Mouse (Mus musculus): ENCODE data around the gene Zfp418. TPM values are rescaled to one million over a fixed set of nuclear protein-coding genes. Genes with fewer than 3 reads are reported as not detected.
"Not testable (repeated sequence)": the region's sequence is repeated elsewhere in the genome, so short reads cannot be mapped to it uniquely, and the experiment has no call there.

Zfp418 gene
- polyA plus RNA-seq, 2 experiments: 2.1 to 3.0 TPM

DNA sequence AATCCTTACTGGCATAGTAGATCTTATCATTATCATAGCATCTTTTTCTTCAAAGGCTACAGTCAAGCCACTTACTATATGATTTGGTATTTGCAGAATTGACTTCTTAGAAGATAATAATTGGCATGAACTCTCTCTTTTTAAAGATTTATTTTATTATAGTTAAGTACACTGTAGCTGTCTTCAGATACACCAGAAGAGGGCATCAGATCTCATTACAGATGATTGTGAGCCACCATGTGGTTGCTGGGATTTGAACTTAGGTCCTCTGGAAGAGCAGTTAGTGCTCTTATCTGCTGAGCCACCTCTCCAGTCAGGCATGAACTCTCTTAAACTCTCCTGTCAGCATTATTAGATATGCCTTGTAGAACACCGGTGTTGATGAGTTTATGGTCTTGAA lies 26.9 kb upstream of the Zfp418 start:
- no peak for DNase-seq (ENCODE audit: low spot score)
- TF ChIP-seq POLR2A (IDR thresholded peaks at IDR 0.05; ENCODE audit: borderline replicate concordance, extremely low read depth, insufficient read depth, insufficient read length): no peak
- ATAC-seq (ENCODE audit: low FRiP score, low read depth): no peak
- Histone ChIP-seq H3K27ac (replicated peaks; ENCODE audit: low read depth, low read length) (no peak overlapping the region), H3K9me3 (ENCODE audit: control insufficient read depth, low read length) (no peaks in the 10 kb centered on the region), H3K4me2 (replicated peaks; ENCODE audit: low read depth, low read length, severe bottlenecking) (no peak overlapping the region), H3K4me1 (ENCODE audit: control insufficient read depth, insufficient read depth, low read length) (no peaks in the 10 kb centered on the region), H3K4me3 (replicated peaks; ENCODE audit: low read length) (no peak overlapping the region), H3K36me3 (ENCODE audit: control insufficient read depth, insufficient read depth, low read length) (no peaks in the 10 kb centered on the region), H3K9ac (ENCODE audit: low read depth, low read length, severe bottlenecking) (no peak overlapping the region), H3K27me3 (ENCODE audit: control insufficient read depth, insufficient read depth, low read length) (no peaks in the 10 kb centered on the region)
- WGBS: 89% methylated on average over 1 of the region's 1 CpGs

DNA sequence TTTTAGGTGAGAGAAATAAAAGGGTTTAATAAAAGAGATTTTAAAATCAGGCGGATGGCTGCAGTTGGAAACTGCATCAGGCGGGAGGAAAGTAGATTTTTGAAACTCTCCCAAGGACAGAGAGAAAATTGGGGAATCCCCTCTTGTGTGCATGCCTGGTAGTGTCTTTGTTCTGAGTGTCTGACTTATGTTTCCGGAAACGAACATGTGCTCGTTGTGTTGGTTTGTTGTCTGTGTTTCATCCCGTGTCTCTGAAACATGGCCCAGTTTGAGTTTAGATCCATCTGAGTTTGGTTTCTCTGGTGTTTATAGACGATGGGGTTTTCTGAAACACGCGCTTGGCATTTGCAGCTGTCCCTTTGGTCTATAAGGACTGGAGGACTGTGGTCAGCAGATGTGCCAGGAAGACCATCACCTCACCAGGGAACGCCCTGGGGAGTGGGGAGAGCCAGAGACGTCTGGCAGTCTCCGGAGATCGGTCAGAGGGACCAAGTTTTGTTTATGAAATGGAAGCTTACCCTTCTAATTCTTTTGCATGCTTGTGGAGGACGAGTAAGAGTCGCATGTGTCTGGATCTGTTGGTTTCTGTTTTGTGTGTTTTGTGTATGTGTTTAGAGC lies 25.0 kb upstream of the Zfp418 start:
- no peaks in the 10 kb centered on the region for H3K36me3 ChIP-seq (ENCODE audit: control insufficient read depth, insufficient read depth, low read length)
- H3K27me3 ChIP-seq (ENCODE audit: control insufficient read depth, insufficient read depth, low read length): no peaks in the 10 kb centered on the region
- TF ChIP-seq POLR2A (IDR thresholded peaks at IDR 0.05; ENCODE audit: borderline replicate concordance, extremely low read depth, insufficient read depth, insufficient read length): no peak
- H3K27ac ChIP-seq (replicated peaks; ENCODE audit: low read depth, low read length): no peak overlapping the region
- no peak overlapping the region for H3K9ac ChIP-seq (ENCODE audit: low read depth, low read length, severe bottlenecking)
- no peaks in the 10 kb centered on the region for H3K9me3 ChIP-seq (ENCODE audit: control insufficient read depth, low read length)
- no peaks in the 10 kb centered on the region for H3K4me1 ChIP-seq (ENCODE audit: control insufficient read depth, insufficient read depth, low read length)
- no peak overlapping the region for H3K4me3 ChIP-seq (replicated peaks; ENCODE audit: low read length)
- WGBS: 90% methylated on average over 15 of the region's 15 CpGs
- ATAC-seq (ENCODE audit: low FRiP score, low read depth) (no peak), DNase-seq (ENCODE audit: low spot score) (no peak)
- H3K4me2 ChIP-seq (replicated peaks; ENCODE audit: low read depth, low read length, severe bottlenecking): no peak overlapping the region

DNA sequence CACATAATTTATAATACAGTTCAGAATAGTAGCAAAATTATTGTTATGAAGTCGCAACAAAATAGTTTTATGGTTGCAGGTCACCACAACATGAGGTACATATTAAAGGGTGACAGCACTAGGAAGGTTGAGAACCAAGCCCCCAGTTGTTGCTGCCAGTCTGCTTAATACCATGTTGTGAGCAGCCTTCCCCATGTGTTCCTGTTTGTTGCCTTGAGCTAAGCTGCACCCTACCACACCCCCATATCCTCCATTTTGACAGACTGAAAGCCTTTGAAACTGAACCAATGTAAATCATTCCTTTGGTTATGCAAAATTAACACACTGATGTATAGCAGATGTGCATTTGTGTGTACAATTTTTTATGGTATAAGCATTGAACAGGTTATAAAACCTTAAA lies 14.8 kb downstream of the Zfp418 start:
- 60% methylated on average over 1 of the region's 1 CpGs for WGBS
- Histone ChIP-seq H3K4me3 (replicated peaks; ENCODE audit: low read length) (no peak overlapping the region), H3K36me3 (ENCODE audit: control insufficient read depth, insufficient read depth, low read length) (peaks cover 26% of the 10 kb centered on the region), H3K9me3 (ENCODE audit: control insufficient read depth, low read length) (no peaks in the 10 kb centered on the region), H3K4me1 (ENCODE audit: control insufficient read depth, insufficient read depth, low read length) (no peaks in the 10 kb centered on the region), H3K4me2 (replicated peaks; ENCODE audit: low read depth, low read length, severe bottlenecking) (no peak overlapping the region), H3K27me3 (ENCODE audit: control insufficient read depth, insufficient read depth, low read length) (no peaks in the 10 kb centered on the region), H3K9ac (ENCODE audit: low read depth, low read length, severe bottlenecking) (no peak overlapping the region), H3K27ac (replicated peaks; ENCODE audit: low read depth, low read length) (no peak overlapping the region)
- DNase-seq (ENCODE audit: low spot score) (peak; percentile 17), ATAC-seq (ENCODE audit: low FRiP score, low read depth) (peak; percentile 58; the same call in 1 of the 2 replicates)
- TF ChIP-seq POLR2A (IDR thresholded peaks at IDR 0.05; ENCODE audit: borderline replicate concordance, extremely low read depth, insufficient read depth, insufficient read length): no peak

DNA sequence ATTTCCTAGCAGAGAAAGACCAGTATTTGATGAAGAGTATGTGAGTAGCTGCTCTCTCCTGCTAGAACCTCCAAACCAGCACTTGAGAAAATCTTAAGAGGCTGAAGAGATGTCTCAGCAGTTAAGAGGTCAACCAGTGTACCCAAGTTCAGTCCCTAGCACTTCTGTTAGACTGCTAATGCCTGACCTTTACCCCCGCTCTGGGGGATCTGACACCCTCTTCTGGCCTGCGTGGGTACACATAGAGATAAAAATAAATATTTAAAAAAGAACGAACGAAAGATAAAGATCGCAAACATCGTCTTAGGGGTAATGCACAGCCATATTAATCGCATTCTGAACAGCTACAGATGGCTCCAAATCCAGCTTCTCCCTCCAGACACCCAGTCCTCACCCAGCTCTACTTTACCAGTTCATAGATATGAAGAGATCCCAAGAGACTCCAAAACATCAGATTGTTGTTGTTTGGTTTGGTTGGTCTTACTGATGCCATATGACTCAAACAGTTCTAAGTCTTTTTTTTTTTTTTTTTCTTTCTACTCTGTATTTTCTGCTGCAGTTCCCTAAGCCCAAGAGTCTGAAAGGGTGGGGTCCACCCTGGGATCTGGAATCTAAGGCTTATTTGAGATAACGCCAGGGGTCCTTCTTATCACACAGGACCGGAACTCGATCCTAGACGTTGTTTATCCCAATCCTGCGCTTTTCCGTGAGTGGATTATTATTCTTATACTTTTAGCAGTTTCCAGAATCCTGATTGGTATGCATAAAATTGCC lies 16.5 kb downstream of the Zfp418 start:
- ATAC-seq (ENCODE audit: low FRiP score, low read depth): no peak

DNA sequence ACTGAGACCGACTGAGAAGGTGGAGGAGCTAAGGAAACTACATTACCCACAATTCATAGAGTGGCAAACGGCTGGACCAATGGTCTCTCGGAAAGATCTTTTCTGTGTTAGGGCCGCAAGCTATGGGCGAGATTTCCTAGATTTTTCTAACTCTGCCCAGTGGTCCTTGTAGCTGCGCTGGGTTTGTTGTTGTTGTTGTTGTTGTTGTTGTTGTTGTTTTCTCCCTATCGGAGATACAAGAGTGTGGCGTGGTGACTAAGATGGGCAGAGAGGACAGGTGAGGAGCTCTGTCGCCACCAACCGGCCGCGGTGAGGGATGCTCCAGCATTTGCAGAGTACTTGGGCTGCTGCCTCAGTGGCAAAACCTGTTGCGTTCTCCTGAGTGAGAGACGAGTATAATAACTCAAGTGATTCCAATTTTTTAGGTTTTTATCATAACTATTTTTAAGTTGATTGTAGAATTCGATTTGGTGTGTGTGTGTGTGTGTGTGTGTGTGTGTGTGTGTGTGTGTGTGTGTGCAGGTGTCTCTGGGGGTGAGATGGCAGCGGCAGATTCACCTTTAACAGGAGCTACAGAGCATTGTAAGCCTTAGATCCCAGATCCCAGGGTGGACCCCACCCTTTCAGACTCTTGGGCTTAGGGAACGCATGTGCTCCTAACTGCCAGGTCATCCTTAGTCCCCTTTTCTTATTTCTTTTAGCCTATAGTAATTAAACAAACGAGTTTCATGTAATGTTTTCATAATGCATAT lies 17.2 kb downstream of the Zfp418 start:
- H3K4me3 ChIP-seq (replicated peaks; ENCODE audit: low read length): peak overlapping the region; percentile 40
- 9% methylated on average over 18 of the region's 18 CpGs for WGBS
- H3K36me3 ChIP-seq (ENCODE audit: control insufficient read depth, insufficient read depth, low read length): peaks cover 4% of the 10 kb centered on the region
- H3K9me3 ChIP-seq (ENCODE audit: control insufficient read depth, low read length): no peaks in the 10 kb centered on the region
- TF ChIP-seq POLR2A (IDR thresholded peaks at IDR 0.05; ENCODE audit: borderline replicate concordance, extremely low read depth, insufficient read depth, insufficient read length): no peak
- peak overlapping the region; percentile 1; the same call in 1 of the 2 replicates for H3K9ac ChIP-seq (ENCODE audit: low read depth, low read length, severe bottlenecking)
- H3K27me3 ChIP-seq (ENCODE audit: control insufficient read depth, insufficient read depth, low read length): no peaks in the 10 kb centered on the region
- ATAC-seq (ENCODE audit: low FRiP score, low read depth) (peak; percentile 90), DNase-seq (ENCODE audit: low spot score) (peak; percentile 63)
- H3K4me1 ChIP-seq (ENCODE audit: control insufficient read depth, insufficient read depth, low read length): no peaks in the 10 kb centered on the region
- H3K4me2 ChIP-seq (replicated peaks; ENCODE audit: low read depth, low read length, severe bottlenecking): peak overlapping the region; percentile 28
- H3K27ac ChIP-seq (replicated peaks; ENCODE audit: low read depth, low read length): no peak overlapping the region

More for the DNA sequence above, 16.5 kb downstream of the Zfp418 start:
- H3K4me2 ChIP-seq (replicated peaks; ENCODE audit: low read depth, low read length, severe bottlenecking): peak overlapping the region; percentile 28
- no peak overlapping the region for H3K27ac ChIP-seq (replicated peaks; ENCODE audit: low read depth, low read length)
- H3K36me3 ChIP-seq (ENCODE audit: control insufficient read depth, insufficient read depth, low read length): peaks cover 11% of the 10 kb centered on the region
- no peak for TF ChIP-seq POLR2A (IDR thresholded peaks at IDR 0.05; ENCODE audit: borderline replicate concordance, extremely low read depth, insufficient read depth, insufficient read length)
- DNase-seq (ENCODE audit: low spot score): no peak
- no peaks in the 10 kb centered on the region for H3K9me3 ChIP-seq (ENCODE audit: control insufficient read depth, low read length)
- peak overlapping the region; percentile 40 for H3K4me3 ChIP-seq (replicated peaks; ENCODE audit: low read length)
- 40% methylated on average over 13 of the region's 13 CpGs for WGBS
- H3K9ac ChIP-seq (ENCODE audit: low read depth, low read length, severe bottlenecking): no peak overlapping the region; the same call in 1 of the 2 replicates
- no peaks in the 10 kb centered on the region for H3K27me3 ChIP-seq (ENCODE audit: control insufficient read depth, insufficient read depth, low read length)
- no peaks in the 10 kb centered on the region for H3K4me1 ChIP-seq (ENCODE audit: control insufficient read depth, insufficient read depth, low read length)

DNA sequence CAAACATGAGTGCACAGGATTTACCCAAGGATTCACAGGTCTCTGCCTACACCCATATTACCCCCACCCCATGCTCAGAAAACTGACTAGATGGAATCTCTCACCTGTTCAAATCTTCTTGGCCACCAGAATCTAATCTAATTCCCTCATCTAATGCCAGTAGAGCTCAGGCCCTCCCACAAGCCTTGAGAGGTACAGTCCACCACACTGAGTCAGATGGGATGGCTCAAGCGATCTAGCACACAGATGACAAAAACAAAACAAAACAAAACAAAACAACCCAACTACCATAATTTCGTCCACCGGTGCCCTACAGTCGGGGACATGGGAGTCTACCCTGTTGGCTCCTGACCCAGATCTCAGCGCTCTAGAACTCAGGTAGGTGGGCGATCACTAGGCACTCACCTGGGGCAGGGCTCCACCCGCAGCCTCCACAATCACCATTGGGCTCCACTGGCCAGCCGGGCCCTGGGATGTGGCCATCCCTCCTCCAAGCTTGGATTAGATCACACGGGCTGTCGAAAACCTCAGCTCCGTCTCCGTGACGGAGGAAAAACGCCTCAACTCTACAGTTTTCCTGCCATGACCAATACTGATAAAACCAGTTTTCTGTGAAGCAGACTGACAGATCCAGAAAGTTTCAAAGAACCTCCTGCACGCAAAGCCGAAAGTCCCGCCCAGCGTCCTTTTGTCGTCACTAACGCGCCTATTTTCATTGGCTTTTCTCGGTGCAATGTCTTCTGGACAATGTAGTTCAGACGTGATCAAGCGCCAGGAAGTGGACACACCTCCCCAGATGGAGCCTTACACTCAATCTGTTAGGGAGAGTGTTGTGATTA lies 38.4 kb downstream of the Zfp418 start, which contains the start of gene Zfp772:
Gene Zfp772 (minus strand): TSS at position 686 of the 839 bp plus-strand sequence.
- H3K4me1 ChIP-seq (ENCODE audit: control insufficient read depth, insufficient read depth, low read length); H3K27ac ChIP-seq (replicated peaks; ENCODE audit: low read depth, low read length); DNase-seq (ENCODE audit: low spot score); H3K36me3 ChIP-seq (ENCODE audit: control insufficient read depth, insufficient read depth, low read length); ATAC-seq (ENCODE audit: low FRiP score, low read depth); H3K9me3 ChIP-seq (ENCODE audit: control insufficient read depth, low read length); H3K27me3 ChIP-seq (ENCODE audit: control insufficient read depth, insufficient read depth, low read length): not testable (repeated sequence)
- WGBS: 4% methylated on average over 19 of the region's 24 CpGs
- Histone ChIP-seq H3K9ac (ENCODE audit: low read depth, low read length, severe bottlenecking) (peak within 1 kb of the TSS; percentile 54), H3K4me3 (replicated peaks; ENCODE audit: low read length) (peak within 1 kb of the TSS; percentile 43), H3K4me2 (replicated peaks; ENCODE audit: low read depth, low read length, severe bottlenecking) (peak within 1 kb of the TSS; percentile 49)
